Mouse (Mus musculus): ENCODE measurements around the gene B3gnt4. TPM values are rescaled to one million over a fixed set of nuclear protein-coding genes. Genes with fewer than 3 reads are reported as not detected.

Gene B3gnt4
- polyA plus RNA-seq (2017; shearing (Covaris generic)): 1.3 TPM

DNA sequence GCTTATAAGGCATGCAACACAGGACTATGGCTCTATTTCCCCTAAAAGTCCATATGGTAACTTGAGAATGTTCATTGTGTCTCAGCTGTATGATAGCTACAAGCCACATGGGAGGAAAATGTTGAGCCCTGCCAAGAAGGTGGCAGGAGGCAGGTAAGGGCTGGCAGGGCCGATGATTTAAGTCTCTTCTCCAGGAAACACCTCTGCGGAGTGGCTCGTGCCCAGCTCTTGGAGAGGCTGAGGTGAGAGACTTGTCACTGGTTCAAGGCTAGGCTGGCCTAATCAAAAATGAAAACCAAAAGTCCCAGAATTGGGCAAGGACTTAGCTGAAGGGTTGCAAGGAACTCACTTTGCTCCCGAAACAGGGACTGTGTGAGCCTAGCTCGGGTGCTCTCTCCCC lies at the start of gene B3gnt4:
Gene B3gnt4 (plus strand): TSS at position 301 of the 400 bp plus-strand sequence.

DNA sequence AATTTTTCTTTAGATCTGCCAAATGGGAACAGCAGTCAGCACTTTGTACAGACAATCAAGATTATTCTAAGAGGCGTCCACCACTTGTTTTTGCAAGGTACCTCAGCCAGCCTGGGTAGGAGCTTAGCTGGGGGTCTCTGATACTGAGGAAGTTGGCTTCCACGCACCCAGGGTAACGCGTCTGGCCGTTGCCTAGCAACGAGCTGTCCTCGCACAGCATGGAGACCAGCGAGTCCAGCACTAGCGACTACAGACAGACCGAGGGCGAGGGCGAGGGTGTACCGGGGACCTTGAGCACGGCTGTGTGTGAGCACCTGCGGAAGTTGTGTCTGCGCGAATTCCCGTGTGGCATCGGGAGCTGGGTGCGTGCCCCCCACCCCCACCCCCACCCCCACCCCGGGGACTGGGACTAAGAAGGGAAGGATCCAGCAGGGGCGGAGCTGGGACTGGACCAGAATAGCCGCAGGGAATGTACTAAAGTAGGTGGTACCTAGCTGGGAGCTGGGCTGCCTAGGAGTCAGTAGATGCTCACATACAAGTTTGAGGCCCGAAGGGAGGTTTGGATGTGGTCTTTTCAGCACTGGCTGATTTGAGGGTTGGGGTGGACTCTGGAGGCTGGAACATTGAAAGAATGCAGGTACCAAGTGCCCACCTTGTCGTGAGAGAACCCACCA lies 21.0 kb upstream of the B3gnt4 start, which contains the start of the genes Lrrc43 and Il31:
Gene Lrrc43 (plus strand): TSS at position 194 of the 674 bp plus-strand sequence.
Gene Il31 (minus strand): TSS at position 378 of the 674 bp plus-strand sequence.

GRCm38 (mm10) chr5:123523692-123524392 lies 13.6 kb downstream of the B3gnt4 start, which contains the start of gene Diablo:
Gene Diablo, minus strand, starts transcription at chr5:123524176.

GRCm38 (mm10) chr5:123525281-123525680 lies 15.0 kb downstream of the B3gnt4 start, which contains the start of gene Gm49027:
Gene Gm49027, minus strand, starts transcription at chr5:123525488.

Other genes with a start within 250 kb of the B3gnt4 start
- gene Bcl7a, start 166.6 kb upstream of the B3gnt4 start, polyA plus RNA-seq (2017; shearing (Covaris generic)): 9.4 TPM
- gene Mlxip, start 115.7 kb upstream of the B3gnt4 start, polyA plus RNA-seq (2017; shearing (Covaris generic)): 16.2 TPM
- not detected for gene Lrrc43, start 21.2 kb upstream of the B3gnt4 start, polyA plus RNA-seq (2017; shearing (Covaris generic))
- gene Il31, start 21.0 kb upstream of the B3gnt4 start, polyA plus RNA-seq (2017; shearing (Covaris generic)): not detected
- 136 TPM for gene Diablo, start 13.7 kb downstream of the B3gnt4 start, polyA plus RNA-seq (2017; shearing (Covaris generic))
- gene Gm49027, start 15.0 kb downstream of the B3gnt4 start, polyA plus RNA-seq (2017; shearing (Covaris generic)): not detected
- 60.0 TPM for gene Vps33a, start 62.6 kb downstream of the B3gnt4 start, polyA plus RNA-seq (2017; shearing (Covaris generic))
- 102 TPM for gene Clip1, start 174.2 kb downstream of the B3gnt4 start, polyA plus RNA-seq (2017; shearing (Covaris generic))
- 98.7 TPM for gene Zcchc8, start 210.6 kb downstream of the B3gnt4 start, polyA plus RNA-seq (2017; shearing (Covaris generic))
- gene Rsrc2, start 239.0 kb downstream of the B3gnt4 start, polyA plus RNA-seq (2017; shearing (Covaris generic)): 207 TPM
- 2.9 TPM for gene Kntc1, start 239.3 kb downstream of the B3gnt4 start, polyA plus RNA-seq (2017; shearing (Covaris generic))